ENCODE assay signal across 18 mouse cellular contexts in the genomic region with DNA sequence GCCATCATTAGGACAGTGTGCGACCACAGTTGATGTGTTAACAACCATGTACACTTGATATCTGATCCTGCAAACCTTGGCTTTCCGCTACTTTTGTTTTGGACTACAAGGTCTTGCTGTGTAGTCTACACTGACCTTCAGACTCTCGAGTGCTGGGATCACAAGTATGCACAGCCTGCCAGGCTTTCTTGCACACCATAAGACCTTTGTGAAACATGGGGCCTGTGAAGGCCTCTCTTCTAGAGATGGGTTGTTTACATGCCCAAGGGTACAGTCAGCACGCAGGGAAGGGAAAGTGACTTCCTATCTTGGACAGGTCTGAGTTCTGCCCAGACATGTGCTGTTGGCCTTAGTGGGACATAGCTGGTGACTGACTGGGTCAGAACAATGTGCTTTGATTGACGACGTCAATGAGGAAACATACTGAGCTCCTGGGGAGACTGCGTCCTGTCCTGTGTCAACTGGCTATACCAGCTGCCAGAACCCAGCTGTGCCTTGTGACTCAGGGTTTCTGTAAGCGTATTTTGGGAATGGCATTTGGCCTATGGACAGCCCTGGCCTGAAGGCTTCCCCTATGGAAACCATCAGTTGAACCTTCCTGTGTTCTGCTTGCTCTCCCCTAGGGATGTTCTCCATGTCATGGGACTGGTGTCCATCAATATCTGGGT. TPM values are rescaled to one million over a fixed set of nuclear protein-coding genes. Genes with fewer than 3 reads are reported as not detected.
A peak's percentile ranks its signal among the peaks of the same experiment; 100 is the strongest.
DNase-seq lines count a peak whose midpoint lies in the region; TF ChIP-seq lines count a peak whose summit lies in the region.
"Had no signal": no experiment of that assay in that cellular context is flagged by ENCODE, and none has a peak within 500 bp of the region (broad histone marks: within the 10 kb centered on the region; RNA-seq: fewer than 3 reads in every experiment).

No protein-coding gene starts in this region.

- H3K4me2 ChIP-seq in myocyte (ENCODE audit: low read depth): no peak overlapping the region
- H3K4me2 ChIP-seq: embryonic facial prominence, embryonic 15.5 days; heart, embryonic 15.5 days; liver, embryonic 11.5 days had no signal

- peak; percentile 32 for DNase-seq in adrenal gland, adult 2 months
- DNase-seq in adrenal gland, adult 8-10 months: no peak
- peak; percentile 29 for DNase-seq in ovary, adult 18-20 months (ENCODE audit: low spot score)
- no peak for DNase-seq in ovary, postnatal 14 days (ENCODE audit: low spot score)
- peak; percentile 19 for DNase-seq in ES-CJ7 (ENCODE audit: low read depth, low spot score)
- DNase-seq in left cerebral cortex, adult 11 months (ENCODE audit: low spot score): no peak
- DNase-seq: cerebellum, adult 18-20 months; cerebellum, postnatal 25 days; gastrocnemius, postnatal 14 days; lung, adult 2 months; lung, postnatal 4 days; thymus, postnatal 36 days had no signal

- TF ChIP-seq POLR2A in myocyte (IDR thresholded peaks at IDR 0.05; ENCODE audit: insufficient read length, low read depth): no peak

- no peak overlapping the region for H3ac ChIP-seq in myocyte (ENCODE audit: control insufficient read depth, insufficient read length)

- H3K4me3 ChIP-seq in myocyte: no peak overlapping the region
- H3K4me3 ChIP-seq: embryonic facial prominence, embryonic 15.5 days; heart, embryonic 15.5 days; hindbrain, embryonic 10.5 days; midbrain, embryonic 10.5 days had no signal

- H3K79me2 ChIP-seq in myocyte (ENCODE audit: control insufficient read depth, insufficient read depth): peaks cover 81% of the 10 kb centered on the region

- H3K36me3 ChIP-seq in myocyte (ENCODE audit: control insufficient read depth, insufficient read depth): no peaks in the 10 kb centered on the region
- H3K36me3 ChIP-seq: embryonic facial prominence, embryonic 15.5 days; heart, embryonic 15.5 days; hindbrain, embryonic 10.5 days had no signal

- H3K27me3 ChIP-seq in myocyte (ENCODE audit: control insufficient read depth, insufficient read depth, insufficient read length): no peaks in the 10 kb centered on the region
- H3K27me3 ChIP-seq: embryonic facial prominence, embryonic 15.5 days; heart, embryonic 15.5 days had no signal

TF ChIP-seq in myocyte, 11 proteins besides CTCF, POLR2A, EP300 and RAD21:
- TF ChIP-seq MYOG (IDR thresholded peaks at IDR 0.05; ENCODE audit: control insufficient read depth in 1 of 3, insufficient read depth in 1 of 3, insufficient read length in 2 of 3, low read depth in 2 of 3) (peak in 2 of 3 experiments; percentile 73 to 78), TCF3 (IDR thresholded peaks at IDR 0.05; ENCODE audit: insufficient read length, low read depth) (peak; percentile 40), TCF12 (IDR thresholded peaks at IDR 0.05; ENCODE audit: insufficient read depth, poor library complexity, severe bottlenecking) (peak; percentile 46), REST (IDR thresholded peaks at IDR 0.05; ENCODE audit: insufficient read depth, insufficient read length) (no peak), USF1 (IDR thresholded peaks at IDR 0.05; ENCODE audit: low read depth) (no peak), MYOD1 (IDR thresholded peaks at IDR 0.05; ENCODE audit: control insufficient read depth in 1 of 3, insufficient read length in 2 of 3, low read depth in 2 of 3) (peak in 2 of 3 experiments; percentile 17 to 66)

RNA-seq across cellular contexts. Expression of a gene that starts 59.1 kb away (rescaled TPM):
- 10 to 100 TPM; 46.2 to 61.6 TPM for total RNA-seq in adrenal gland, adult 2 months (2021)
- polyA plus RNA-seq in adrenal gland, adult 2 months (2012; rRNA removed): 11.3 and 15.5 TPM in 2 replicates
- total RNA-seq in adrenal gland, adult 8-10 months (2022): 100 to 1,000 TPM in 1 of 4 experiments, 10 to 100 TPM in 3; 51.4 to 101 (median 75.3) TPM
- 48.9 TPM for polyA plus RNA-seq in myocyte (2012; fragmentation: generic; extraction: Trizol)

Comparison
In these comparisons a context has a peak if more than half of its experiments do, and no peak if none do; other contexts are left out.
1. DNase-seq: peak in adrenal gland, adult 2 months (single experiment), ovary, adult 18-20 months (single experiment) and ES-CJ7 (single experiment); none in adrenal gland, adult 8-10 months (single experiment), ovary, postnatal 14 days (single experiment) and left cerebral cortex, adult 11 months (single experiment).